Mouse (Mus musculus) forebrain, embryonic 12.5 days (tissue): ENCODE results near the gene Uts2b. TPM values are rescaled to one million over a fixed set of nuclear protein-coding genes. Genes with fewer than 3 reads are reported as not detected.

Experiments
- ATAC-seq: fragments of 200-750 bp; cut with Nextera tagmentation; 2 replicates; pipeline ENCODE4 v1.8.0; 2017; ENCODE audit warnings: moderate TSS enrichment; ENCODE audit not compliant: low FRiP score
- H3K27ac ChIP-seq: fragments of 300-500 bp; sonication (generic); 2 replicates; pipeline ENCODE4 v1.5.1; 2016; ENCODE audit warnings: mild to moderate bottlenecking
- H3K27me3 ChIP-seq: fragments of 300-500 bp; sonication (generic); 2 replicates; pipeline ENCODE4 v1.6.1; 2016; ENCODE audit warnings: mild to moderate bottlenecking
- H3K36me3 ChIP-seq: fragments of 300-500 bp; sonication (generic); replicated peaks from 2 replicates; pipeline ENCODE4 v1.6.1; 2016; ENCODE audit warnings: mild to moderate bottlenecking
- H3K4me1 ChIP-seq: fragments of 300-500 bp; sonication (generic); 2 replicates; pipeline ENCODE4 v1.6.1; 2016
- H3K4me2 ChIP-seq: fragments of 300-500 bp; sonication (generic); 2 replicates; pipeline ENCODE4 v1.6.1; 2016; ENCODE audit warnings: mild to moderate bottlenecking, moderate library complexity
- H3K4me3 ChIP-seq: fragments of 300-500 bp; sonication (generic); replicated peaks from 2 replicates; pipeline ENCODE4 v1.5.1; 2016; ENCODE audit warnings: mild to moderate bottlenecking
- H3K9ac ChIP-seq: fragments of 300-500 bp; sonication (generic); 2 replicates; pipeline ENCODE4 v1.6.1; 2016; ENCODE audit warnings: mild to moderate bottlenecking
- H3K9me3 ChIP-seq: fragments of 300-500 bp; sonication (generic); 2 replicates; pipeline ENCODE4 v1.6.1; 2016
- WGBS: fragments of 180-500 bp; shearing (Covaris S2); methylation state at CpG from one replicate; pipeline ENCODE4 v1.1.7; 2016; 5-methylcytosine and 5-hydroxymethylcytosine counted together
- polyA plus RNA-seq: library from polyadenylated mRNA; unstranded; fragments of >200 nt; fragmentation: Nextera tagmentation; extraction: Ambion mirVana; gene quantifications from 2 replicates; pipeline ENCODE4 v1.2.1, GENCODE M21; 2016

Gene Uts2b
- polyA plus RNA-seq, 1 experiment from 2014 or later = not detected

DNA sequence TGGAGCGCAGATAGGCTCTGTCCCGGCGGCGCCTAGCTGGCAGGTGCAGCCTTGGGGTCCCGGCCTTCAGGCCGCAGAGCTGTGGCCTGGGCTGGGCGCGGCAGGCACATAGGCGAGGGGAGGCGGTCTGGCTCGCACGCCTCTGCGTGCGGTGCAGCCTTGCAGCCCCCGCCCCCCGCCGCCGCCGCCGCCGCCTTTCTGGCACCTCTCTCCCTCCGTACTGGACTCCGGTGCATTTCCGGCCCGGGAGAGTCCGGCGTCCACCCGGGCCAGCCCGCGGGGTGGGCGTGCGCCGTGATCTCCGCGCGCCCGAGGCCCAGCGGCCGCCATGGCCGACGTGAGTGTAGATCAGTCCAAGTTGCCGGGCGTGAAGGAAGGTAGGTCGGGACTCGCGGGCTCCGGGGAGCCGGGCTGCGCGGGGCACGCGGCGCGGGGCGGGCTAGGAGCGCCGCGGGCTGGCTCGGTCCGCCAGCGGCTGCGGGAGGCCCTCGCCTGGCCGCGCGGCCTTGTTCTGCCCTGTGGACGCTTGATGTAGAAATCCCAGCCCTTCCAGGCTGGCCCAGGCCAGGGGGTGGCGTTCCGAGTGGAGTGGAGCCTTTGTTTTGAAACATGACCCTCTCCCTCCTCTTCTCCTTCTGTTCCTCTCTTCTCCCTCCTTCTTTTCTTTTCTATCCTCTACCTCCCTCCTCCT lies 18.9 kb upstream of the Uts2b start, which contains the start of gene Ccdc50:
TSS of gene Ccdc50 (plus strand) at position 109 of the 691 bp plus-strand sequence.
- WGBS = under 1% methylated on average over 60 of the region's 69 CpGs
- no peaks in the 10 kb centered on the region for H3K9me3 ChIP-seq
- H3K27me3 ChIP-seq = no peaks in the 10 kb centered on the region
- peak within 1 kb of the TSS; percentile 94 for H3K9ac ChIP-seq
- H3K27ac ChIP-seq = peak within 1 kb of the TSS; percentile 96
- ATAC-seq = peak; percentile 97
- peak within 1 kb of the TSS; percentile 72 for H3K4me2 ChIP-seq
- H3K36me3 ChIP-seq = no peaks in the 10 kb centered on the region
- peak within 1 kb of the TSS; percentile 88 for H3K4me3 ChIP-seq
- H3K4me1 ChIP-seq = peaks cover 27% of the 10 kb centered on the region

DNA sequence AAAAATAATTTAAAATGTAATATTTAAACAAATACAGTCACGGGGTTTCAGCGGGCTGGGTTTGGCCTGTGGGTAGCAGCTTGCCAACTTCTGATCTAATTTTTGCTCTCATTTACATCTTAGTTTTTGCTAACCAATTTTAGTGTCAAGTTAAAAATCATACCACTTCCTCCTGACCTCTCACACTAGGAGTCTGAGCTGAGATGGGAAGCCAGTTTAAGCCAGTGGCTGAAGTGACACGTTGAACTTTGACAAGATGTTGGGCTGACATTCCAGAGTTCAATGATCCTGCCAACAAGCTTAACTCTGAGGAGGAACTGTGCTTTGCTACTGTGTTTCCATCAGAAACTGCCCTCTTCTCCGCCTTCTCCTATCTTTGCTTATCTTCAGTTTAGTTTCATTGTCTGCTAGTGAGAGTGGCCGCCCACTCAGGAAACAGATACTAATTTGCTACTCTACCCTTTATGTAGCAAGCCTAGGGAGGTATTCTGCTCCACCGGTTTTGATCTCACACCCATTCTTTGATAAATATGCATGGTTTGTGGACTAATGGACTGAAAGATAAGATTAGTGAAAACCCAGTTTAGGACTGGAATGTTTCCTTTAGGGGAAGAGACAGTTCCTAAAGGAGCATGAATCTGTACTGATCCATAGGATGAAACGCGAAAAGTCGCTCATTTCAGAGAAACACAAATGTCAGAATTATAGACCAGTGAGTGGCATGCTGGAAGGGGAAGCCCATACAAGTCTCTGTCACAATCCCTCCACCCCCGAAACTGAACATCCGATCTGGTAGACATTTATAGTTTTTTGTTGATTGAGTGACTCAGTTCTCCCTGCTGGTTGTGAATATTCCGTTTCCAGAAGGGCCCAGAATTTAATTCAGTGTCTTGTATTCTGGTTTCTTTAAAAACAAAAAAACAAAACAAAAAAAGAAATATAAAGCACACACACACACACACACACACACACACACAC lies 17.9 kb upstream of the Uts2b start:
- 44% methylated on average over 12 of the region's 12 CpGs for WGBS
- Histone ChIP-seq H3K27ac (peak overlapping the region; percentile 96), H3K9me3 (no peaks in the 10 kb centered on the region)

DNA sequence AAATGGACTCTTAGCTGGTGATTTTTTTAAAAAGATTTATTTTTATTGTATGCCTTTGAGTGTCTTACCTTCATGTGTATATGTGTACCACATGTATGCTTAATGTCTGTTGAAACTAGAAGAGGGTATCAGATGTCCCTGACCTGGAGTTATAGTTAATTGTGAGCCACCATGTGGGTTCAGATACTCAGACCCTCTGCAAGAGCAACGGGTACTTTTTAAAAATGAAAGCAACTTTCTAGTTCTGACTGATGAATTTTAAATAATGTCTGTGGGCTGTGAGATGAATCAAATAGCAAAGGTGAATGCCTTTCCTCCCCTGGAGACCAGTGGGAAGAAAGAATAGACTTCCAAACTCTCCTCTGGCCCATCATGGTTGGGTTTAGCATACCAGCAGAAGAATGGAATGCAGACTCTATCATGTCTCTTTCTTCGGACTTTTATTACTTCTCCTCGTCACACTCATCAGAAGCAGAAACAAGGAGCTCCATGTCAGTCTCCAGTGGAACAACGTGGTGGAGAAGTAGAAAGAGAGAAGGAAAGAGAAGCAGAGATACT lies 16.9 kb upstream of the Uts2b start:
- 82% methylated on average over 4 of the region's 4 CpGs for WGBS

More for the DNA sequence above, 17.9 kb upstream of the Uts2b start:
- no peak for ATAC-seq
- peaks cover 27% of the 10 kb centered on the region for H3K4me1 ChIP-seq
- no peaks in the 10 kb centered on the region for H3K27me3 ChIP-seq
- H3K9ac ChIP-seq = peak overlapping the region; percentile 94; the same call in 1 of the 2 replicates
- H3K4me3 ChIP-seq = peak overlapping the region; percentile 88
- H3K4me2 ChIP-seq = peak overlapping the region; percentile 72
- H3K36me3 ChIP-seq = no peaks in the 10 kb centered on the region

DNA sequence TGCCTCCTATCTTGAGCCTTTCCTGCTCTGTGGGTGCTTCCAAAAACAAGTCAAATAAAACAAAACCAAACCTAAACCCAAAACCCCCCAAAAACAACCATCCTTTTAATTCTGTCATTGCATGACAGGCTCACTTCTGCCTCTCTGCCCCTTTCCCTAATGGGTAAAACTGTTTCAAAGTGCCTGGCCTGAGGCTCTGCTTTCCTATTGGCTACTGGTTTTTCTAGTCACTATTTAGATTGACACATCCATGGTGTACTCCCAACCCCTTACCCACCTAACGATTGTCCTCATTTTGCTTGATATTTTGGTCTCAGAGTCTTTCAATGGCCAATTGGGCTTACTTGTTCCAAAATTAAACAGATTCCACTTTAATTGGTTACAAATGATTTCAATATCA lies 15.6 kb upstream of the Uts2b start:
- Histone ChIP-seq H3K27ac (no peak overlapping the region), H3K36me3 (no peaks in the 10 kb centered on the region), H3K4me3 (no peak overlapping the region), H3K4me1 (peaks cover 16% of the 10 kb centered on the region), H3K4me2 (no peak overlapping the region), H3K9me3 (no peaks in the 10 kb centered on the region), H3K9ac (no peak overlapping the region), H3K27me3 (no peaks in the 10 kb centered on the region)
- WGBS = 50% methylated on average over 1 of the region's 1 CpGs
- ATAC-seq = no peak

More for the DNA sequence above, 16.9 kb upstream of the Uts2b start:
- H3K9ac ChIP-seq = no peak overlapping the region
- peaks cover 26% of the 10 kb centered on the region for H3K4me1 ChIP-seq
- H3K27me3 ChIP-seq = no peaks in the 10 kb centered on the region
- no peak overlapping the region for H3K4me3 ChIP-seq
- no peak overlapping the region for H3K27ac ChIP-seq
- H3K36me3 ChIP-seq = no peaks in the 10 kb centered on the region
- no peak overlapping the region for H3K4me2 ChIP-seq
- no peak for ATAC-seq
- no peaks in the 10 kb centered on the region for H3K9me3 ChIP-seq

DNA sequence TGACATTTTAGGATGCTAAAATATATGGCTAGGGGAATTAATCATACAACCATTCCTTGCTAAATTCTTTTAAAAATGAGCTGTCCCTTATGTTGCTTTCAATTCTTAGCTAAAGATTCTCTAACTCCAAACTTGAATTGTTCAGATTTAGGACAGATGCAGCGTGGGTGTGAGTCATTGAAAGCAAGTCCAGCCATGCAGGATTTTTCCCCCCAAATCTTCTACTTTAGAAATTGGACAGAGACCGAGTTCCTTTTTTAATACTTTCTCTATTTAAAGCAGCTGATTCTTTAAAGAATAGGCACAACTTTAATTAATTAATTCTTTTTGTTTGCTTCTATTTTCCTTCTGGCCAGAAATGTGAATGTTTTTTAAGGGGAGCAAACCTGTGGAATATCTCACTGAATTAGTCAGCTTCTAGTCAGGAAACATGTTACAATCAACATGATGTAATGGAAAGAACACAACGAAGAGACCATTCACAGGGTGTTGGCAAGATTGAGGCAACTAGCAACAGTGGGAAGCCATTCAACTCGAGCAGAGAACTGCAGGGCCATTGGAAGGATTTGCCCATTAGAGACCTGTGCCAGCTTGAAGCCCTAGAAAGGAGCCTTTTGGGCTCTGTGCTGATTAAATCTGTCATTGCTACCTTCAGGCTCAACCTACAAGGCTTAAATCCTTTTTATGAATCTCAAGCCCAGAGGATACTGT lies 15.0 kb upstream of the Uts2b start:
- Histone ChIP-seq H3K4me1 (peaks cover 10% of the 10 kb centered on the region), H3K4me2 (no peak overlapping the region), H3K9ac (no peak overlapping the region), H3K27me3 (no peaks in the 10 kb centered on the region), H3K4me3 (no peak overlapping the region), H3K9me3 (no peaks in the 10 kb centered on the region), H3K27ac (no peak overlapping the region), H3K36me3 (no peaks in the 10 kb centered on the region)
- WGBS = 56% methylated on average over 4 of the region's 4 CpGs
- ATAC-seq = no peak

DNA sequence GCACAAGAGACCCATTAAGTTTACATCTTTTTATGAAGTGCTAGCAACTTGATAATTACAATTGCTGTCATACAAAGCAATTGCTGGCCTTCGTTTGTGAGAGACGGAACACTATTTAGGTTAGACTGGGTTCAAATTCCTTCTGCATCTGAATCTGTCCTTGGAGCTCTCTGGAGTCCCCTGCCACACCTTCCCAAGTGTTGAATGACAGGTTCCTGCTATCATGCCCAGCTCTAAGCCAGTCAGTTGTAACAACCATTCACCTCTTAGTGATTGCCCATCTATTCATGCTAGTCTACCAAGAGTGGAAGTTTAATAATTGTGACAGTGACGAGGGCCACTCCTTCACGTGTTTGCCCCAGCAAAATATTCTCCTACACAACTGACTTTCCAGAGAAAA lies 12.2 kb upstream of the Uts2b start:
- Histone ChIP-seq H3K4me2 (no peak overlapping the region), H3K36me3 (no peaks in the 10 kb centered on the region), H3K4me1 (no peaks in the 10 kb centered on the region), H3K9ac (no peak overlapping the region), H3K27ac (no peak overlapping the region), H3K9me3 (no peaks in the 10 kb centered on the region), H3K27me3 (no peaks in the 10 kb centered on the region), H3K4me3 (no peak overlapping the region)
- no peak for ATAC-seq
- WGBS = 82% methylated on average over 4 of the region's 4 CpGs

DNA sequence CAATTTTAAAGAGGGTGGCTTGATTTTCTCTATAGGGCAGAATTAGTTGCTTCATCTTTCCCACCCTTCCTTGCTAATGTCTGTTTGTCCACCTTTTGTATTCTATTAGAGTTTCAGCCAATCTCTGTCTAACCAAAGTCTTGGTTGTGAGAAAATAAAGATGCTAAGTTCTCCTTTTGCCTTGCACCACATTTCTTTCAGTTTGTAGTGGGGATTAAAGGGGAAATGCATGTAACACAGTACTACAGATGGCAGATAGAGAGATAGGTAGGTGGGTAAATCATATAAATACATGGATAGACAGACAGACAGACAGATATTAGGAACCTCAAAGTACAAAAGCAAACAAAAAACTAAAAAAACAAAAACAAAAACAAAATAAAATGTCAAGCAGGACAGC lies 6.5 kb upstream of the Uts2b start:
- Histone ChIP-seq H3K4me2 (no peak overlapping the region), H3K36me3 (no peaks in the 10 kb centered on the region), H3K9me3 (no peaks in the 10 kb centered on the region), H3K4me1 (no peaks in the 10 kb centered on the region), H3K4me3 (no peak overlapping the region), H3K9ac (no peak overlapping the region), H3K27me3 (no peaks in the 10 kb centered on the region), H3K27ac (no peak overlapping the region)
- ATAC-seq = no peak

DNA sequence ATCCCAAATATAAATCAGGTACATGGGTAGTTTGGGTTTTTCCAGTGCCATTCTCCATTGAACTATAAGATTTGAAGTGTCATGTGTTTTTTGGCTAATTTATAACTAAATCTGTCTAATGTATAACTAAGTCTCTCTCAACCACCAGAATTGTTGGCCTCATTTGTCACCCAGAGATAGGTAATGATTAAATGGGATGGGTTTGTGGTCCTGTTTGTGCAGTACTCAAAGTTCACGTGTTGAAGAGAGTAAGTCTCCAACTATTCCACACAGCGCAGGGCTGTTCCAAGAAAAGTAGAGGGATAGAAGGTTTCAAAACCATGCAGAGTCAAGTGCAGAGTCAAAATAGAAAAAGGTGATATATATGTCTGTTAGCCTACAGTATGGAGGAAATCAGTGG lies 5.3 kb upstream of the Uts2b start:
- 94% methylated on average over 2 of the region's 2 CpGs for WGBS
- H3K9ac ChIP-seq = no peak overlapping the region
- no peak for ATAC-seq
- no peaks in the 10 kb centered on the region for H3K4me1 ChIP-seq
- H3K9me3 ChIP-seq = no peaks in the 10 kb centered on the region
- no peak overlapping the region for H3K27ac ChIP-seq
- no peak overlapping the region for H3K4me2 ChIP-seq
- no peak overlapping the region for H3K4me3 ChIP-seq
- no peaks in the 10 kb centered on the region for H3K27me3 ChIP-seq
- no peaks in the 10 kb centered on the region for H3K36me3 ChIP-seq

DNA sequence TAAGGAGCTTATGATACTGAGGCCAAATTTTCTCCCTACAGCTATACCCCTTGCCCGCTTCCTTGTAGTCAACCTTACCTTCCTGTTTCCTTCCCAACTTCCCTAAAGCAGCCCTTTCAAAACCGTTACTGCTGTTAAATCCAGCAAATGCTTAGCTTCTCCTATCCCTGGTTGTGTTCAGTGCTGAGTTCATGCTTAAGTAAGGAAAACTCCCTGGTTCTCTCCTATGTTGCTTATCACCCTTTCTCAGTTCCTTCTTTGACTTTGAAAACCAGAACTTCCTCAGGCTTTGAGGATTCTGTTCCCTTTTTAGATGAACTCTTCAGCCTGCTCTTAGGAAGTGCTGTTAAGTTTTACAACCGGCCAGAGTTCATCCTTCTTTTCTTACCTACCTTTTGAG lies 4.1 kb upstream of the Uts2b start:
- ATAC-seq = no peak
- H3K4me1 ChIP-seq = no peaks in the 10 kb centered on the region
- no peak overlapping the region for H3K27ac ChIP-seq
- H3K9me3 ChIP-seq = no peaks in the 10 kb centered on the region
- no peak overlapping the region for H3K4me2 ChIP-seq
- H3K4me3 ChIP-seq = no peak overlapping the region
- no peak overlapping the region for H3K9ac ChIP-seq
- no peaks in the 10 kb centered on the region for H3K27me3 ChIP-seq
- WGBS = 80% methylated on average over 3 of the region's 3 CpGs
- H3K36me3 ChIP-seq = no peaks in the 10 kb centered on the region

DNA sequence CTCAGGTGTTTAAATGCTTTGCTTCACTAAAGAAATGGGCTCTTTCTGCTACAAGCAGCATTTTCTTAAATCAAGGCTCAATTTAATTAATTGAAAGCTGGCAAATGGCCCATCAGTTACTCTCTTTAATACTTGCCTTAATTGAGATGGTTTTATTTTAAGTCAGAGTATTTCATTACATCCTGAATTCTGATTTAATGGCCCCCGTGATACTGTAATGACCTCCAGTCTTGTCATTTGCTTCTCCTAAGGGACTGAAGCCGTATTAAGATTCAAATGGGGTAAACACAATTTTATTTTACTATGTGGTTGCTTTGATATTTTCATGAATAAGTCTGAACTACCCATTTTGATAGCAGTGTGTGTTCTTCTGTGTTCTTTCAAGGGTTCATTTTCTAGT lies 661 bp upstream of the Uts2b start:
- no peaks in the 10 kb centered on the region for H3K9me3 ChIP-seq
- no peak overlapping the region for H3K9ac ChIP-seq
- no peaks in the 10 kb centered on the region for H3K36me3 ChIP-seq
- 61% methylated on average over 2 of the region's 2 CpGs for WGBS
- no peaks in the 10 kb centered on the region for H3K27me3 ChIP-seq
- H3K4me3 ChIP-seq = no peak overlapping the region
- no peak overlapping the region for H3K4me2 ChIP-seq
- no peak for ATAC-seq
- no peaks in the 10 kb centered on the region for H3K4me1 ChIP-seq
- no peak overlapping the region for H3K27ac ChIP-seq

DNA sequence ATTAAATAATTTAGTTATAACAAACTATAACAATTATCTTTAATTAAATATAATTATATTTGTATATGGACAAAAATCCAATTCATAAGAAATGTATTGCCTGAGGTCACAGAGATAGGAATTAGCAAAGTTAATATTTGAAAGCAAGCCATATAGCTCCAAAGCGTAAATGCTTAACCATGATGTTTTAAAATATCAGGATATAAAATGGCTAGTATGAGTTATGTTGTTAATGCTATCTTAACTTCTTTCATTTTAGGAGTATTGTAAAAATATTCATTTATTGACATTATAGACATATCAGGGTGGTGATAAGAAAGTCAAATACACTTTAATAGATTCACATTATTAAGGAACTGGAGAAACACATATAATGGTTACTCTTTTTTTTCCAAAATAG lies 10.0 kb downstream of the Uts2b start:
- 98% methylated on average over 1 of the region's 1 CpGs for WGBS
- no peak overlapping the region for H3K27ac ChIP-seq
- H3K27me3 ChIP-seq = no peaks in the 10 kb centered on the region
- no peaks in the 10 kb centered on the region for H3K9me3 ChIP-seq
- H3K4me3 ChIP-seq = no peak overlapping the region
- H3K4me1 ChIP-seq = no peaks in the 10 kb centered on the region
- no peak overlapping the region for H3K9ac ChIP-seq
- H3K4me2 ChIP-seq = no peak overlapping the region
- no peaks in the 10 kb centered on the region for H3K36me3 ChIP-seq
- no peak for ATAC-seq

DNA sequence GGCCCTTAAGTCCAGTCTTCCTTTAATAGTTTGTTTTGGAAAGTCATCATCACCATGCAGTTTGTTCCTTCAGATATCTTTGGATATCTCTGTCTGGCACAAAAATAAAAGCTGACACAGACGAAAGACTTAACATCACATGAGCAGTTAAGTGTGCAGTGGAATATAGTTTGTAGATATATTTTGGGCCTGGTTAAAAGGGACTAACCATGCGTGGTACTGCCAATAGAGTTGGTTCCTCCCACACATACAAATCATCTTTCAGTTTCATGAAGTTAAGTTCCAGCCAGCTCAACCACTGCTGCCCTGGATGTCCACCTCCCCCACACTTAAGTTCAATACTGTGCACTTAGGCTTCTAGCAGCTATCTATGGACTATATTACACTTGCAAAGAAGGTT lies 15.6 kb downstream of the Uts2b start:
- H3K4me2 ChIP-seq = no peak overlapping the region
- no peak overlapping the region for H3K9ac ChIP-seq
- no peaks in the 10 kb centered on the region for H3K4me1 ChIP-seq
- no peak for ATAC-seq
- no peak overlapping the region for H3K27ac ChIP-seq
- H3K27me3 ChIP-seq = no peaks in the 10 kb centered on the region
- 86% methylated on average over 2 of the region's 2 CpGs for WGBS
- H3K36me3 ChIP-seq = no peaks in the 10 kb centered on the region
- H3K4me3 ChIP-seq = no peak overlapping the region
- no peaks in the 10 kb centered on the region for H3K9me3 ChIP-seq
